Mouse (Mus musculus) neural tube, embryonic 10.5 days (tissue): ENCODE measurements at regions not wholly inside any gene's neighbourhood (a gene's known extent, or its start where the extent isn't known, plus 50 kb on each side); places are given as distances from the start of the nearest gene placed in this dataset.

ENCODE experiments used
- DNase-seq: peaks from one replicate; pipeline ENCODE4 v3.0.0-alpha.2; 2017; ENCODE audit warnings: low spot score; ENCODE audit errors: extremely low spot score

GRCm38 (mm10) chr11:84760622-84761196 lies 58.6 kb downstream of the Mrm1 start:
- peak; percentile 47 for DNase-seq

- no peak for DNase-seq
These were observed 59.8 kb downstream of the Mrm1 start for GRCm38 (mm10) chr11:84759478-84759986.

GRCm38 (mm10) chr11:84752007-84752406 lies 67.3 kb downstream of the Mrm1 start:
- no peak for DNase-seq

- DNase-seq, result no peak
These were observed 69.6 kb downstream of the Mrm1 start for GRCm38 (mm10) chr11:84749490-84750349.

- DNase-seq, result no peak
These were observed 80.3 kb downstream of the Mrm1 start for GRCm38 (mm10) chr11:84738769-84739589.

GRCm38 (mm10) chr11:84738128-84738527 lies 81.2 kb downstream of the Mrm1 start:
- no peak for DNase-seq

GRCm38 (mm10) chr11:84731890-84732289 lies 87.4 kb downstream of the Mrm1 start:
- DNase-seq, result no peak

- no peak for DNase-seq
These were observed 89.1 kb downstream of the Mrm1 start for GRCm38 (mm10) chr11:84730218-84730617.

- peak; percentile 57 for DNase-seq
These were observed 90.1 kb downstream of the Mrm1 start for GRCm38 (mm10) chr11:84729189-84729588.

- DNase-seq, result no peak
These were observed 93.2 kb downstream of the Mrm1 start for GRCm38 (mm10) chr11:84725936-84726613.

GRCm38 (mm10) chr11:84725177-84725792 lies 94.0 kb downstream of the Mrm1 start:
- no peak for DNase-seq

- DNase-seq, result peak; percentile 54
These were observed 95.2 kb downstream of the Mrm1 start for GRCm38 (mm10) chr11:84724080-84724479.

- DNase-seq, result no peak
These were observed 96.6 kb downstream of the Mrm1 start for GRCm38 (mm10) chr11:84722658-84723201.

- no peak for DNase-seq
These were observed 97.3 kb downstream of the Mrm1 start for GRCm38 (mm10) chr11:84721979-84722378.

GRCm38 (mm10) chr11:84721150-84721549 lies 98.2 kb downstream of the Mrm1 start:
- DNase-seq, result no peak

GRCm38 (mm10) chr11:84719781-84720180 lies 99.5 kb downstream of the Mrm1 start:
- no peak for DNase-seq

GRCm38 (mm10) chr11:84712731-84713130 lies 106.6 kb downstream of the Mrm1 start:
- no peak for DNase-seq

- DNase-seq, result no peak
These were observed 107.4 kb downstream of the Mrm1 start for GRCm38 (mm10) chr11:84711886-84712285.

GRCm38 (mm10) chr11:84708222-84708730 lies 111.0 kb downstream of the Mrm1 start:
- DNase-seq, result no peak

GRCm38 (mm10) chr11:84707772-84708171 lies 111.5 kb downstream of the Mrm1 start:
- no peak for DNase-seq
